Mouse (Mus musculus) layer of hippocampus, adult 2 months (tissue): Measurements from ENCODE around the gene Hoxc10. TPM values are rescaled to one million over a fixed set of nuclear protein-coding genes. Genes with fewer than 3 reads are reported as not detected.

Source experiments
- DNase-seq, 2 experiments: peaks; one replicate each; pipeline ENCODE4 v3.0.0; 2022; ENCODE audit warnings: low spot score in 2 of 2
- H3K27ac ChIP-seq: fragments of 200-600 bp; 2 replicates; pipeline ENCODE4 v1.8.1; 2022
- H3K4me3 ChIP-seq: fragments of 200-600 bp; 2 replicates; pipeline ENCODE4 v1.8.1; 2022; ENCODE audit warnings: mild to moderate bottlenecking
- CTCF ChIP-seq: fragments of 200-600 bp; conservative IDR thresholded peaks from 2 replicates; pipeline ENCODE4 v1.8.1; 2022; ENCODE audit warnings: antibody characterized with exemption, mild to moderate bottlenecking, moderate library complexity
- total RNA-seq, 2 experiments: library from RNA; stranded (reverse); gene quantifications; 2 replicates each; pipeline ENCODE4 v1.2.3; 2021

Hoxc10 gene
- total RNA-seq, 2 experiments from 2014 or later = not detected

GRCm38 (mm10) chr15:102978615-102979515 is 12.3 kb downstream of the Hoxc10 start:
- Histone ChIP-seq H3K4me3 (no peak overlapping the region), H3K27ac (no peak overlapping the region)
- no peak for TF ChIP-seq CTCF
- DNase-seq = no peak

DNA sequence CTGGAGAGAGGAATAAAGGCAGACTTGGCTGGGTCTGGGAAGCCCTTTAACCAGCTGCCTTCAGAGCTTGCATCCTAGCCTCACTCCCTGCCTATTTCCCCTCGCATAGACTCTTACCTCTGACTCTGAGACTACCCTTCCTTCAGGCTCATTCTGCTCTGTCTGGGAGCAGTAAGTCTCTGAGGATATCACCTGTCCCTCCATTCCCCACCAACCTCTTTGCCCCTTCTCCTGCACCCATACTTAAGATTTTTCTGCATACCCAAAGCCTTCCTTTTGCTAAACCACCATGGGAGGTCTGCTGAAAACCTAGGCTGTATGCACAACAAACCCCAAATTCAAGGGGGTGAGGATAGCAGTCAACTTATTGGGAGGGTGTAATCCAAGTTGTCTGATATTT is 13.3 kb downstream of the Hoxc10 start:
- no peak for DNase-seq
- TF ChIP-seq CTCF = no peak
- H3K27ac ChIP-seq = no peak overlapping the region
- H3K4me3 ChIP-seq = no peak overlapping the region

- no peak overlapping the region for H3K27ac ChIP-seq
- DNase-seq = no peak
- no peak for TF ChIP-seq CTCF
Measured at GRCm38 (mm10) chr15:102980352-102980751, 13.8 kb downstream of the Hoxc10 start.

GRCm38 (mm10) chr15:102980912-102981311 is 14.3 kb downstream of the Hoxc10 start:
- Histone ChIP-seq H3K4me3 (no peak overlapping the region), H3K27ac (no peak overlapping the region)
- TF ChIP-seq CTCF = no peak
- DNase-seq = no peak

More at GRCm38 (mm10) chr15:102980352-102980751, 13.8 kb downstream of the Hoxc10 start:
- no peak overlapping the region for H3K4me3 ChIP-seq

- no peak for DNase-seq
- TF ChIP-seq CTCF = no peak
- H3K4me3 ChIP-seq = no peak overlapping the region
- H3K27ac ChIP-seq = no peak overlapping the region
Measured at GRCm38 (mm10) chr15:102981379-102982288, 15.0 kb downstream of the Hoxc10 start.

DNA sequence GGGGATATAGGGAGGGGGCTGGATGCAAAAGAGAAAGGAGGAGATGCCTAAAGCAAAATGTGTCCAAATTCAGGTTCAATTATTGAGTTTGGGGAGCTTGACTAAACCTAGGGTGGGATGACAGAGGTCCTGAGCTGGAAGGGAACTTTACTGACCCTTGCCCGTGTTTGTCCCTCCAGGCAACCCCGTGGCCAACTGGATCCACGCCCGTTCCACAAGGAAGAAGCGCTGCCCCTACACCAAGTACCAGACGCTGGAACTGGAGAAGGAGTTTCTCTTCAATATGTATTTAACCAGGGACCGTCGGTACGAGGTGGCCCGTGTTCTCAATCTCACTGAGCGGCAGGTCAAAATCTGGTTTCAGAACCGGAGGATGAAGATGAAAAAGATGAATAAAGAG is 17.1 kb downstream of the Hoxc10 start:
- DNase-seq = no peak
- H3K4me3 ChIP-seq = no peak overlapping the region
- no peak for TF ChIP-seq CTCF
- no peak overlapping the region for H3K27ac ChIP-seq

- no peak overlapping the region for H3K27ac ChIP-seq
- DNase-seq = no peak
- no peak for TF ChIP-seq CTCF
- H3K4me3 ChIP-seq = no peak overlapping the region
Measured at GRCm38 (mm10) chr15:102984521-102984920, 17.9 kb downstream of the Hoxc10 start.

DNA sequence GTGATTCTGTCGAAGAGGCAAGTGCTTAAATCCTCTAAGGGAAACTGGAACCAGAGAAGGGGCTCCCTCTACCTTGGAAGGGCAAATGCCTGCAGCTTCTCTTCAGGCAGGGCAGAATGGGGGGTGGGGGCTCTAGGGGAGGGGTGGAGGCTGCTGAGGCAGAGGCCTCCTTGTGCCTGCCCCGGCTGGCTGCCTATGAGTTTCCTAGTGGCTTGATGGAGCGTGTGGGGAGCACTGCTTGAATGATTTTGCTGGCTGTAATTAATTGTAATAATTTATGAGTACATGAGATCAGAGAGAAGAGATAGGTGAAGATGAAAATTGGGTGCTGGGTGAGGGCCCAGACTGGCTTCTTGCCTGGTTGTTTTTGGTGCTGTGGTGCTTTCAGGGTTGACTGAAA is 18.3 kb downstream of the Hoxc10 start:
- Histone ChIP-seq H3K27ac (no peak overlapping the region), H3K4me3 (no peak overlapping the region)
- no peak for DNase-seq
- TF ChIP-seq CTCF = no peak

GRCm38 (mm10) chr15:102987124-102987833 is 20.7 kb downstream of the Hoxc10 start:
- DNase-seq = peak; percentile 58 to 87
- TF ChIP-seq CTCF = peak; percentile 93
- Histone ChIP-seq H3K27ac (no peak overlapping the region), H3K4me3 (no peak overlapping the region)

DNA sequence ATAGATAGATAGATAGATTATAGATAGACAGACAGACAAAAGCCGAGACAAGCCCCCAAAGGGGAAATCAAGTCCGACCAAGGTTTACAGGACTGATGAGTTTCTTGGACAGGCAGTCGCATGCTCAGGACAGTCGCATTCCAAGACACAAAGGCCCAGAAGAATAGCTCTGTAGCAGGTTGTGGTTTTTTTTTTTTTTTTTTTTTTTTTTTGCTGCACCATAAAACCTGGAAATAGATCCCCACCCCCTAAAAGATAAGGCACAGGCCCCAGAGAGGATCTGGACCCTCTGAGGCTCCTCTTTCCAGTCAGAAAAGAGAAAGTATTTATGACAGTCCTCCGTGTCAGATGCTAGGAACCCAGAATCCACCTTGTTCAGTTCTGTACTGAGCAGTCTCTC is 21.5 kb downstream of the Hoxc10 start:
- H3K27ac ChIP-seq = no peak overlapping the region
- TF ChIP-seq CTCF = no peak
- no peak overlapping the region for H3K4me3 ChIP-seq

DNA sequence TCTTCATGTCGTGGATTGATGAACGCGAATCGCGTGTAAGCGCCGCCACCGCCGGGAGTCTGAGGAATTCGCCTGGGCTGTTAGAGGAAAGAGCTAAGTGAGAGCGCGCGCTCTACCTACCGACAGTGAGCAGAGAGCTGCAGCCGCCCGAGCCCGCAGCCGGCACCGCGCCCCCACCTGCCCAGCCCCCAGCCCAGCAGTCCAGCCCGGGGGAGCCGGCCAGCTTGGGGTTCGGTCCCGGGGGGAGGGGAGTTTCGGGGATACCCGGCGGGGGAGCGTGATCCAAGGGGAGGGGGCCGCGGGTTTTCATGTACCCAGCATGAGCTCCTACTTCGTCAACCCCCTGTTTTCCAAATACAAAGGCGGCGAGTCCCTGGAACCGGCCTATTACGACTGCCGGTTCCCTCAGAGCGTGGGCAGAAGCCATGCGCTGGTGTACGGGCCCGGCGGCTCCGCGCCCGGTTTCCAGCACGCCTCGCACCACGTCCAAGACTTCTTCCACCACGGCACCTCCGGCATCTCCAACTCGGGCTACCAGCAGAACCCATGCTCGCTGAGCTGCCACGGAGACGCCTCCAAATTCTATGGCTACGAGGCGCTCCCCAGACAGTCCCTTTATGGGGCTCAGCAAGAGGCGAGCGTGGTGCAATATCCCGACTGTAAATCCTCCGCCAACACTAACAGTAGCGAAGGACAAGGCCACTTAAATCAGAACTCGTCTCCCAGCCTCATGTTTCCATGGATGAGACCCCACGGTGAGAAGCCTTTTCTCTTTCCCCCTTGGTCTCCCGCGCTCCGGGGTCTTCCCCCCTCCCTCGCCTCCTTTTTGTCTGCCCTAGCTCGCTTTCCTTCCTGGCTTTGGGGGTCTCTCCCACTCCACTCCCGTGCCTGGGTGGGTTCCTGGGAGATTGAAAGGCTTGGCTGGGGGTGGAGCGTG is 24.1 kb downstream of the Hoxc10 start, which contains the start of gene Hoxc8:
TSS of gene Hoxc8 (plus strand) at position 147 of the 937 bp plus-strand sequence.
- DNase-seq = no peak
- TF ChIP-seq CTCF = no peak

More for the DNA sequence above, 21.5 kb downstream of the Hoxc10 start:
- no peak for DNase-seq

More for the DNA sequence above, 24.1 kb downstream of the Hoxc10 start, which contains the start of gene Hoxc8:
- no peak within 1 kb of the TSS for H3K27ac ChIP-seq
- H3K4me3 ChIP-seq = no peak within 1 kb of the TSS
